Mouse (Mus musculus): ENCODE measurements at regions not wholly inside any gene's neighbourhood (a gene's known extent, or its start where the extent isn't known, plus 50 kb on each side); places are given as distances from the start of the nearest gene placed in this dataset.

- no peak for TF ChIP-seq GATA1 (IDR thresholded peaks at IDR 0.05; ENCODE audit: borderline replicate concordance, low read length)
- no peak for TF ChIP-seq FLI1 (IDR thresholded peaks at IDR 0.05; ENCODE audit: low read length)
Measured at GRCm38 (mm10) chr4:131546422-131547200, 291.5 kb downstream of the Ptpru start.

Data from megakaryocyte, embryonic 14.5 days (primary cell).